Mouse (Mus musculus) heart, postnatal 14 days (tissue): ENCODE measurements at regions not wholly inside any gene's neighbourhood (a gene's known extent, or its start where the extent isn't known, plus 50 kb on each side); places are given as distances from the start of the nearest gene placed in this dataset.

ENCODE experiments used
- DNase-seq, 2 experiments: peaks; one replicate each; pipeline ENCODE4 v3.0.0; 2021 to 2022
- intact Hi-C: fragments of 180-260 bp; cut with DNase I; formaldehyde crosslinking; loops from one replicate; pipeline ENCODE4 v1.15.1; 2025

DNA sequence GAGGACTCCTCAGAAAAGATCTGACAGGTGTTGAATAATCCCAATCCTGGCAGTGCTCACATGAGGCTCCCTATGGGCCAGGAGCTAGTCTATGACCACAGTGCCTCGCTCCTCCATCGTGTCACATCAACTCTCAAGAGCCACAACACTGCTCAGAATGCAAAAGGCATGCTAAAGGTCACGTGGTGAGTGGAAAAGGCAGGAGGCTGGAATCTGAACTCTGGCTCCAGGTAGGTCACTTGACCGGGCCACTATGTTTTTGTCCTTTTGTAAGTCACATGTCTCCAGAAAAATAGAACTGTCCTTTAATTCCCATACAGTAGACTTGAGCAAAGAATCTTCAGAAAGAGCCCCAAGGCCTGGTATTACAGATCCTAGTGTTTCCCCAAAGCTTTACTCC, 229.3 kb downstream of the Gm12728 start:
- no peak for DNase-seq
- intact Hi-C loops: no loop called here

DNA sequence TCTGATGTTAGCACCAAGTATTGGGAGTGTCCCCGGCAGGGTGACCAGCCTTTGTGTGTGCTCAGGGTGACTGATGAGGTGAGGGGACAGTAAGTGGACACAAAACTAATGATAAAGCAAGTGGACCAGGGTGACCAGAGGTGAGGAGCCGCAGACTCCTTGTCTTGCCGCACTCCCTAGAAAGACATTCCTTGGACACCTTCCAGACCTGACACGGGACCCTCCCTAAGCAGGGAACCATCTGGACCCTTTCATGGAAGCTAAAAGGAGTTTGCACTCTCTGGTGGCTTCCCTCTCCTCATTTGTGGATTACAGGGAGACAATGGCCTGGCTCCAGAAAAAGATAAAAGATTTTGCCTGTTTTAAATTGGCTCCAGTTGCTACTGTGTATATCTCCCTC, 230.7 kb downstream of the Gm12728 start:
- DNase-seq: no peak
- intact Hi-C loops: no loop called here

DNA sequence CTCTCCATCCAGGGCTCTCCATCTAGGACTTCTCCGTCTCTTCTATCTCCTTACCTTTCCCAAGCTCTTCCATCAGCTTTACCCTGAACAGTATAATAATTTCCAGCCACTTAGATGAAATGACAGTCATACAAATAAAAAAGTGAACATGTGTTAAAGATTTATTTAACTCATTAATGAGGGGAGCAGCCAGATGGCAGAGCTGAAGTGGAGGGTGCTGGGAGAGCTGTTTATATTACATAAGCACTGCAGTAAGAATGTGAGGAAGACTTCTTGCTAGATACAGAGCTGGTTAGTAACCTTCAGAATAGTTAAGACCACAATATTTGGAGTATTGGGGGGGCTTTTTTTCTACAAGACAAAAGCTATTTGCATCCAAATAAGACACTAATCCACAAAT, 234.9 kb downstream of the Gm12728 start:
- intact Hi-C loops: no loop called here

DNA sequence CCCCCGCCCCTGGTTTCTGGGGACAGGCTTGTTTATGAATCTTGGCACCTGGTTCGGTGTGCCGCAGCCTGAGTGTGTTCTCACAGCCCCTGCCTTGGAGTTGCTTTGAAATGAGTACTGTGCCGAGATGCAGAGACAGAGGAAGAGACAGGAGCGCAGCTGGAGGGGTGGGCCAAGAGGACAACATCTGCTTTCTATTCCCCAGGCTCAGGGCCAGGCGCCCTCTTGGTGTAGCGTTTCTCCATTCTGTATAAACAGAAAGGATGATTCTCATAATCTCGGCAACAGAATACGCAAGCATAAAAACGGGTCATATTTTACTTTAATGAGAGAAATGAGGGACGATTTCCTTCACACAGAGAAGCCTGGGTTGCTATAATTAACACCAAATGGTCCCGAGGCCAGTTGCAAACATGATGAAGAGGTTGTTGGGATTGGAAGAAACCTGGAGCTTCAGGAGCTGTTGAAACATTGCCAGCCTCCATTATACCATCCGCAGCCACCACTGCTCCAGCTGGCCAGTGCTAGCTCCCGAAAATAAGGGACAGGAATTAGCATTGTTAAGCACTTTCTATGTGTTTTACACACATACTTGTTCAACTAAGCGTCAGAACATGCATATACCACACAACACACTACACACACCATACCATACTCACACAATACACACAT, 236.4 kb downstream of the Gm12728 start:
- intact Hi-C loops: no loop called here
- DNase-seq: peak in 1 of 2 experiments; percentile 4

More for the DNA sequence above, 234.9 kb downstream of the Gm12728 start:
- DNase-seq: no peak

DNA sequence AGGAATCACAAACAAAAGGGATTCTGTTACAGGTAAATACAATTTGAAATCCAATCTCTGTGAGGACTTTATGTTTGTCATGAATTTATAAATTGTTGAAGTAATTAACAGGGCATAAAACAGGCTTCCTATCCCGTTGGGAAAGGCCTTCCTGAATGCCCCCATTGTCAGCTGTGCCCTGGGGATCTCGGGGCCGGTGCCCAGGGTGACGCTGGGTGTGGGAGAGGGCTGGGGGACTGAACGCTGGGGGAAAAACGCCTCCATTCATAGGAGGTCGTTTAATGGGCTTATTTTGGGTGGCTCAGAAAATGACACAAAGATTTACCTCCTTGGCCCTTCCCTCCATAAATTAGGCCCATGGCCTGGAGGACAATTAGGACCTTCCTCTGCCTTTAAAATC, 250.7 kb downstream of the Gm12728 start:
- intact Hi-C loops: no loop called here

DNA sequence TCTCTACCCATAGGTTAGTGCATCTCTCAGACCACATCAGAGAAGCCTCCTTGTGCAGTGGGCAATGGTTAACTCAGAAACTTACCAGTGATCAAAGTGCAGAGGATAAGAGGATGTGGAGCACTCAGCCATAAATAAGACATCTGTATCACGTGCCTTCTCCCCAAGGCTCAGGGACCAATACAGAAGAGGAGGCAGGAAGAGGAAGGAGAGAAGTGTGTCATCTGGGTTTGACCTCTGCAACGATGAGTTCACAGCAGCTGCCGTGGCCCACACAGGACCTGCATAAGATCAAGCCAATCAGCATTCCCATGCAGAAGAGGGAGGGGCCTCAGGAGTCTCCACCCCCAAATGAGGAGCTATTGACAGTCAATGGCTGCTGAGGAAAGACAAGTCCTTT, 252.8 kb downstream of the Gm12728 start:
- intact Hi-C loops: no loop called here

More for the DNA sequence above, 250.7 kb downstream of the Gm12728 start:
- no peak for DNase-seq

DNA sequence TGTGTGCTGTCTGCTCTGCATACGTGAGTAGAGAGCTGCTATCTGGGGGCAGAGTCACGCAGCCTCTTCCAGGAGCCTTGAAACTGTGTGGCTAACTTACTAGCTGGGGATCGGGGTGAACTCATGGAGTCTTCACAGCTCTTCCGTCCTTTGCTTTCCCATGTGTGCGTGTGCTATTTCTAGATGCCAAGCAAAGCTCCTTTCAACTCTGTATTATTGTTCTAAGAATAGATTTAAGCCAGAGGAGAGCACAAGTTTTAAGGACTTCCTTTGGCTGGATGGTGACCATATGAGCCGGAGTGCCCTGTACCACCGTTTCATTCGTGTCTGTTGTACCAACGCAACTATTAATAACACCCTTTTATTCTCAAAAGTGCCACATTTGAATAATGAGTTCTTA, 254.0 kb downstream of the Gm12728 start:
- intact Hi-C loops: no loop called here
- no peak for DNase-seq

More for the DNA sequence above, 252.8 kb downstream of the Gm12728 start:
- DNase-seq: no peak

DNA sequence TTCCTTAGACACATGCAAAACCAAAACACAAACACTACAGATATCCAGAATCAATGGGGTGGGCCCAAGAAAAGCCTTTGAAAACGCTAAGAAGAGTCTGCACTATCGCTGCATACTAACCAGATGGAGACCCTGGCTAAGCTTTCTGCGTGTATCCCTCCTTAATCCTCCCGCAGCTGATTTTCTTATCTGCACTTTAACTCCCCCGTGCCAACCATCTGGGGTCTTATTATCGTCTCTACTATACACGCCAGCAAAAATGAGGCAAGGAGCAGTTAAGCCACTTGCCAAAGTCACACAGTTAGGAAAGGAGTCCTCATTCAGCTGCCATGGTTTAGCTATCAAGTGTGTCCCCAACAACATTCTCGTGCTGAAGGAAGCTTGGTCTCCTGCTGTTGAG, 258.4 kb downstream of the Gm12728 start:
- DNase-seq: no peak
- intact Hi-C loops: no loop called here

DNA sequence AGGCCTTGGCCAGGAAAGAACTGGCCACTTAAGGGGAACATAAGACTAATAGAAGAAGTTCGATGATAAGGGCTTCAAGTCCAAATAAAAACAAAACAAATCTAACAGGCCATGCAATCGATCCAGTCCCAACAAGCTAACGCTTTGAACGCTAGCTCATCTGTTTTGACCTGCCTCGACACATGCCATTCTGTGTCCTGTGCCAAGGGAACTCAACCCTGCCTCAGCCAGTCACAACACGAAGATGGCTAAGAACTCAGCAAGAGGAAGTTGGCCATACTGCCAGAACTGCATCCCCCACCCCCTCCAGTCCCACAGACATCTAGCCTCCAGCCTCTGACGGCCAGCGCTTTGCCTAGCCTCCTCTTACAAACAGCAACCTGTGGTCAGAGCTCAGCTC, 259.1 kb downstream of the Gm12728 start:
- intact Hi-C loops: no loop called here

DNA sequence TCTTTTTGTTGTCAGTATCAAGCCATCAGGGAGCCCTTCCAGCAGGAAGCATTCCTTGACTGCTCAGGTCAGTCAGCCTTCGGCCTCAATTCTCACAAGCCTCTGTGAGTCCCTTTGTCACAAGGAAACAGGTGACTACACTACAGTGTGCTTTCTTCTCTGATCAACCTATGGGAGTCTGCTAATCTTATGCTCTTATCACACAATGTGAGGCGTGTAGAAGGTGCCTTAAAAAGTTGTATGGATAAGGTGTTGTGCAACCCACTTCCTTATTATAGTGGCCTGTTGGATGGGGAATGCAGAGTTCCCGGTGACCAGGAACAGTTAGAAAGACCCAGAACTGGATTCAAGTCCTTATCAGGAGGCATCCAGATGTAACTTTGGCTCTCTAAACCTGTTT, 260.2 kb downstream of the Gm12728 start:
- intact Hi-C loops: no loop called here

More for the DNA sequence above, 259.1 kb downstream of the Gm12728 start:
- no peak for DNase-seq

DNA sequence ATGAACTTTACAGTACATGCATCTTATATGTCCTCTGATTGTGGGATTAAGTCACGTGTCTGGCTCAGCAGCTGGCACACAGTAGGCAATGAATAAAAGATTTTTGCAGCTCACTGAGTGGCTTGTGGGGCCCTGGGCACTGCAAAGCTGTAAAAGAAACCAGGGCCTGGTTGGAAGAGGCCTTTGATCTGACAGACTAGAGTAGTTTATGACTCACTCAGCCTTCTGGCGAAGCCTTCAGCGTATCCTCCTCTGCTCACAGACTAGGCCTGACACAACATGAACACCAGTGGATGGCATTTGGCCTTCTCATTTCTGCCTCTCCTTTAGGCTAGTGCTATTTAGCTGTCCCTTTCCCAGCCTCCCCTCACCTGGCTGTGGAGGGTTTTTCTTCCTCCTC, 260.6 kb downstream of the Gm12728 start:
- intact Hi-C loops: no loop called here
- no peak for DNase-seq

More for the DNA sequence above, 260.2 kb downstream of the Gm12728 start:
- DNase-seq: no peak

DNA sequence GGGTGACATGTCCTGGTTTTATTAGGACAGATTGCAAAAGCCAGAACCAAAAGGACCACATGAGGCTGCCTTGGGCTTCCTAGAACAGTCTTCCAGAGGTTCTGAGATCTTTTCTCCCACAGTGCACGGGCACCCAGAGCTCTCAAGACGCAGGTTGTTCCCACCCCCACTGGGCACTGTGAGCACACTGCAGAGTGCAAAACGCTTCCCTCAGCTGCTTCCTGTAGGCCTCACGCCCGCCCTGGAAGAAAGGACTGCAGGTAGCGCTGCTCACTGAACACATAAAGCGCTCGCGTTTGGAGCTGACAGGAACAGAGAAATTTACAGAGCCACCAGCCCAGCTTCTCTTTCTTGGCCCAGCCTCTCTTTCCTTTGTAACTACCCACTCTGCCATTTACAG, 262.5 kb upstream of the Usp24 start:
- intact Hi-C loops: no loop called here
- DNase-seq: no peak

DNA sequence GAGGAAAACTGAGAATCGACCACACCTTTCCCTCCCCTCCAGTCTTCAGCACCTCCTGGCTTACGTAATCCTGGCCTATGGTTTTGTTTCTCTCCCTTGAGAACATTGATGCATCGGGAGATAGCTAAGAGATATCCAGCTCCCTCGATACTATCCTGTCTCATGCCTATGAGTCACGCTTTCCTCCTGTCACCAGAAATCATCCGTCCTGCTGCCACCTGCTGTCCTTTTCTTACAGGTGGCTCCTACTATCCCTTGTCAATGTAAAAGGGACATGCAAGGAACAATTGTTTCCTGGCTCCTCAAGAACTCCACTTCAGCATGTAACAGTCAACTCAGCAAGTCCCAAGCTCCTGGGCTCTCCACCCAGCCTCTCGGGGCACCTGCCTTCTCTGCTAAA, 261.7 kb upstream of the Usp24 start:
- intact Hi-C loops: no loop called here
- no peak for DNase-seq

DNA sequence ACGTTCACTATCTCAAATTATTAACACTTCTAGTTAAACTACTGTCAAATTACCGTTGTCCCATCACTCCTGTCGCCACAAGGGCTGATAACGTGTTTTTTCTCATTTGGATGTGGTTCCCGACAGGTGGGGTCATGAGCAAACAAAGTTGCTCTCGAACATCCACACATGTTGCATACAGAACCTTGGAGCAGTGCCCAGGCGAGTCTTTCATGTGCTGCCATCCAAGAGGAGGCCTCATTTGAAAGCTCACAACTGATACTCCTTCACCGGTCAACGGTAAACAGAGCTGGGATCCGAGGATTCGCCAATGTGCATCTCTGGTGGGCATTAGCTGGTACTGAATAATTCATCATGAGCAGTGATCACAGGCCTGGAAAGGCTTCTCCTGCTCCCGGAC, 253.4 kb upstream of the Usp24 start:
- no peak for DNase-seq
- intact Hi-C loops: no loop called here

DNA sequence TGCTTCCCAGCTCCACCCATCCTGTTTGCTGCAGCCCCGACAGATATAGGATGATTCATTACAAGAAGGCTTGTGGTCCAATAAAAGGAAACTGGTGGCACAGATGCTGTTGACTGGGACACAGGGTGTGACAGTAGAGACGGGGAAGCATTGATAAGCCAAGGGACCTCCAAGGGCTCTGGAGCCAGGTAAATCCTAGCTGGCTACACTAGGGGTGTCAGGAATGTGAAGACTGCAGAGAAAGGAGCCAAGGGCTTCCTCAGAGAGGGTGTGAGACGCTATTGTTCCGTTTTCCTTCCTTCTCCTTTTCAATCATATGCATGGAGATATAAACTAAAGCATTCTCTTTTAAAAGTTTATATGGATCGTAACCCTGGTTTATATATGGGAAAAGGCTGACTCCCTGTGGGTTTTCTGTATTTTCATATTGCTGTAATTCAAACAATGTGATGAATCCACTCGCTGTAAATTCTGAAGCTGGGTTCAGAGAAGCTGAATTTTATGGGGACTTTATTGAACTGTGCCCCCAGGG, 252.1 kb upstream of the Usp24 start:
- no peak for DNase-seq
- intact Hi-C loops: no loop called here

DNA sequence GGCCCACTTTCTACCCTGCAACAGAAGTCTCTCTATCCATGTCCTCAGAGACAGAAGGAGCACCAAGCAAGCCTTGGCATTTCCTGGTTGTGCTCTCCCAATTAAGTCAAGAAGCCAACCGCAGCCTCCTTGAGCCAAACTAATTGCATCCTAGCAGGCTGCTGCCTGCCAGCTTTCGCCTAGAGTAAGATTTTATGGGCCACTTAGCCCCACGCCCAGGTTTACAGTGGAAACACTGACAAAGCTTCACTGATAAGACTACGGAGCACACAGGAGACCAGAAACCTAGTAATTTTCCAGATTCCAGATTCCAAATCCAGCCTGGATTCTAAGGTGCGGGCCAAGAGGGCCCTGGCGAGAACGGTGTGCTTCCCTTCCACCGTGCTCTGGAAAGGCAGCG, 249.0 kb upstream of the Usp24 start:
- DNase-seq: no peak
- intact Hi-C loops: no loop called here

DNA sequence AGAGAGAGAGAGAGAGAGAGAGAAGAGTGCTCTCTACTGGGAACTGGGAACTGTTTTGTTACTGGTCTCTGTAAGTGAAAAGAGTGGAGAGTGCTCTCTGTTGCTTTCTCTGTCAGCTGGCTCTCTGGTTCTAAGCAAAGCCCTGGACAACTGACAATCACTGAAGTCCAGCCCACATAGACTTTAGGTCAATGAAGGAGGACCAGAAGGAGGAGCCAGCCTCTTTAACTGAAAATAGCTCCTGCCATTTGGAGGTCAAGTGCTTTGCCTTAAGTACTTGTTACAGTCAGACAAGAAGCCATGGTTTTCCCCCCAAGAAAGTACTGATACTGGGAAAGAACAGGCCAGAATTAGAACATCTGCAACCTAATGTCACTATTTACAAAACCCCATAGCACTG, 232.5 kb upstream of the Usp24 start:
- DNase-seq: no peak
- intact Hi-C loops: no loop called here

DNA sequence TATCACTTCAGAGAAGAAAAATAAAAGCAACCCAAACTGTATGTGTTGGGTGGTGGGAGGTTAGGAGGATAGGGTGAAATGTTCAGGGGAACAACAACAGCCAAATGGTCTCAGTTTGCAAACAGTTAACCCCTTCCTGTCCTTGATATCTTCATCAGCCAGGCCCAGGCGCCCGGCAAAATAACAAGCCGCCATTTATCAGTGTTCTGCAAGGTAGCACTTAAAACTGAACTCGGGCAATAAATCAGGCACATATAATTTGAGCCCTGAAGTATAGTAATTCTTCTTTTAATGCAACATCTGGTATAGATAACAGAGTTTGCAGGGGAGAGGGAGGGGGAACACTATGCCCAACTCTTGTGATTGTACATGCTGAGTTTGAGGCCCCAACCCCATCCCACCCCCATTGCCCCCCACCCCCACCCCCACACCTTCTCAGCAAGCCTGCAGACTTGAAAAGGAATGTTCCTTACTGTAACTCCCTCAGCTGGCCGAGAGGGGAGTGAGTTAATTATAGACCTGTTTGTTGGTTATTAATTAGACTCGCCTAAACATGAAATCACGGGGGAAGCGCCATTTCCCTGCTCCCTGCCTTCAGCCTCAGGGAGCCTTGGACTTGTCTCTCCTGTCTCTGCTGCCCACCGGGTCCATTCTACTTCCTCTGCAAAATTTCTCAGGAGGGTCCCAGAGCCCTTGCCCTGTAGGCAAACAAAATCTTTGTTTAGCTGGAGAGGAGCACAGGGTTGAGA, 223.9 kb upstream of the Usp24 start:
- intact Hi-C loops: no loop called here
- no peak for DNase-seq

DNA sequence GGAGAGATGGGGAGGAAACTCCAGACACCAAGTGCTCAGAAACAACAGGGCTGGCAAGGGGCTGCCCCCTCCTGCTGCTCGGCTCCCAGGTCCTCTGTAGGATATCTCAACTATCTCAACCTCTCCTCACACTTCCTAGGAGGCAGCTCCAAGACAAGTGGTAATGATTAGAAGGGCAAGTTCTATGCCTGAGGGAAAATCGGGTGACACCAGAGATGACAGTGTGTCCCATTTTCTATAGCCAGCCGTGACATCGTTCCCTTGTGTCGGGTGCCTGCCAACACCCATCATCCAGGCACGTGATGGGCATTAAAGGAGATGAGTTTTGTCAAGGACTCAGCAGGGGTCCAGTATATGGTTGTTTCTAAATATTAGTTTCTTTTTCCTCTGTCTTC, 223.3 kb upstream of the Usp24 start:
- intact Hi-C loops: no loop called here
- no peak for DNase-seq

DNA sequence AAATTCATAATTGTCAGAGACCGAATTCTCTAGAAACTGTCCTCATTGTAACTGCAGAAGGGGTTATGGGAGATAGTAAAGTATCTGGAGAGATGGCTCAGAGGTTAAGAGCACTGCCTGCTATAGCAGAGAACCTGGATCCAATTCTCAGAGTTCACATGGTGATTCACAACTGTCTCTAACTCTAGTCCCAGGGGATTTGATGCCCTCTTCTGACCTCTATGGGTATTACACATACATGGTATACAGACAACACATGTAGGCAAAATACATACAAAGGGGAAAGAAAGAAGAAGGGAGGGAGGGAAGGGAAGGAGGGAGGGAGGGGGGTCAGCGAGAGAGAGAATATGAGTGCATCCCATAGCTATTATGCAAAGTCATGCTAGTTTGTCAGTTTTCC, 222.8 kb upstream of the Usp24 start:
- intact Hi-C loops: no loop called here
- DNase-seq: no peak

DNA sequence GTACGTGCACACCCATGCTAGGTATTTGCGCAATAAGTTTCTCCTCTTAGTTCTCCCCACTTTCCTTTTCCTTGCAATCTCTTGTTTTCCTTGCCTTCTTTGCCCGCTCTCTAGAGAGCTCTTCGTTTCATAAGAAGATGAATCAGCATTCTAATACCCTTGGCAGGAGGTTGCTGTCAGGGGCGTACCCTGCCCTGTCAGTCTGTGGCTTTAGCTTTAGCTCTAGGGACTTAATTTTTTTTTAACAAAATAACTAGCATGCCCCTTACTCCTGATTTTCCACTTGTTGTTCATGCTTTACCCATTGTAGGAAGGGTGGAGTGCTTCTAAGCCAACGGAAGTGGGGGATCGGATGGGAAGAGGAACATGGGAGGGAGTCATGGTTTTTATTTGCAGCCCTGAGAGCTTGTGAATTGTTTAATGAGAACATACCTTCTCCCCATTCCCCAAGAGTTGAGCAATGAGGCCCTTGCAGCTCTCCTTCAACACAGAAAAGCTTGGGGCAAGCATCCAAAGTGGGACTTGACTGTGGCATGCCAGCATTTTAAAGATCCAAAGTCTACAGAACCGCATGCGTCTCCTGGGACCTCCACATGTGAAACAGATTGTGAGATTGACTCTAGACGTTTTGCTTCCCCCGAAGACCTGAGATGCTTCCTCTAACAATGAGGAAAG, 221.0 kb upstream of the Usp24 start:
- DNase-seq: no peak
- intact Hi-C loops: no loop called here

DNA sequence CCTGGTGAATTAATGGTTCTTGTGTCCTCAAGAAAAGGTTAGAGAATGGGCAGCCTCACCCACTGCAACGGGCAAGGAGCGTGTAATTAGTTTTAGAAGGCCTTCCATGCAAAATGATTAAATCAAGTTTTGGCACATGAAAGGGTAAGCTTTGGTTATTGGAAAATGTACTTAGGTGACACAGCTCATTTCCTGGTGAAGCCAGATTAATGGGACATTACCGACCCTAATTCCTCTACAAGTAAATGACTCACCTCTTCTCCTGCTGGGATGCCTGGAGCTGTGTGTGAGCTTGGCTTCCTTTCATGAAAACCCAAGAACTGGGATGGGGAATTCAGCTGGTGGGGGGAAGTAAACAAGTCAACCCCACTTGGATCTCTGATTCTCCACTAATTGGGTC, 219.9 kb upstream of the Usp24 start:
- no peak for DNase-seq
- intact Hi-C loops: no loop called here
